Mouse (Mus musculus) kidney, adult 9 months (tissue): ENCODE results near the gene Slc16a2.
"Not testable (repeated sequence)": the region's sequence is repeated elsewhere in the genome, so short reads cannot be mapped to it uniquely, and the experiment has no call there.

Source experiments
- DNase-seq: peaks from one replicate; pipeline ENCODE4 v3.0.0; 2022

Gene Slc16a2

GRCm38 (mm10) chrX:103733091-103733490 lies 88.7 kb downstream of the Slc16a2 start:
- no peak for DNase-seq

GRCm38 (mm10) chrX:103732033-103732703 lies 89.6 kb downstream of the Slc16a2 start:
- DNase-seq, result peak; percentile 47

- DNase-seq, result peak; percentile 93
These were observed 99.3 kb downstream of the Slc16a2 start for GRCm38 (mm10) chrX:103722437-103722836.

- peak; percentile 55 for DNase-seq
These were observed 102.1 kb downstream of the Slc16a2 start for GRCm38 (mm10) chrX:103719618-103720185.

- peak; percentile 55 for DNase-seq
These were observed 108.9 kb downstream of the Slc16a2 start for GRCm38 (mm10) chrX:103712922-103713321.

GRCm38 (mm10) chrX:103709671-103710070 lies 112.1 kb downstream of the Slc16a2 start:
- no peak for DNase-seq

- DNase-seq, result peak; percentile 82
These were observed 113.2 kb downstream of the Slc16a2 start for GRCm38 (mm10) chrX:103708592-103708991.

- DNase-seq, result no peak
These were observed 117.2 kb downstream of the Slc16a2 start for GRCm38 (mm10) chrX:103704611-103705010.

GRCm38 (mm10) chrX:103704024-103704423 lies 117.8 kb downstream of the Slc16a2 start:
- peak; percentile 29 for DNase-seq

GRCm38 (mm10) chrX:103697796-103698195 lies 124.0 kb downstream of the Slc16a2 start:
- no peak for DNase-seq

GRCm38 (mm10) chrX:103696081-103696519 lies 125.7 kb downstream of the Slc16a2 start:
- no peak for DNase-seq

- DNase-seq, result peak; percentile 65
These were observed 126.4 kb downstream of the Slc16a2 start for GRCm38 (mm10) chrX:103695165-103695996.

GRCm38 (mm10) chrX:103694787-103695164 lies 127.0 kb downstream of the Slc16a2 start:
- no peak for DNase-seq

- DNase-seq, result no peak
These were observed 127.4 kb downstream of the Slc16a2 start for GRCm38 (mm10) chrX:103694381-103694780.

- DNase-seq, result peak; percentile 56
These were observed 128.9 kb downstream of the Slc16a2 start for GRCm38 (mm10) chrX:103692916-103693315.

GRCm38 (mm10) chrX:103688551-103688950 lies 133.2 kb downstream of the Slc16a2 start:
- no peak for DNase-seq

- DNase-seq, result peak; percentile 61
These were observed 147.1 kb downstream of the Slc16a2 start for GRCm38 (mm10) chrX:103674674-103675073.

GRCm38 (mm10) chrX:103673761-103674160 lies 148.0 kb downstream of the Slc16a2 start:
- DNase-seq, result no peak

- no peak for DNase-seq
These were observed 151.5 kb downstream of the Slc16a2 start for GRCm38 (mm10) chrX:103670245-103670644.

GRCm38 (mm10) chrX:103664445-103664844 lies 157.3 kb downstream of the Slc16a2 start:
- DNase-seq, result not testable (repeated sequence)

GRCm38 (mm10) chrX:103658985-103659384 lies 162.8 kb downstream of the Slc16a2 start:
- no peak for DNase-seq

- peak; percentile 93 for DNase-seq
These were observed 168.8 kb downstream of the Slc16a2 start for GRCm38 (mm10) chrX:103653021-103653420.

- DNase-seq, result no peak
These were observed 169.7 kb downstream of the Slc16a2 start for GRCm38 (mm10) chrX:103652048-103652447.
